Mouse (Mus musculus): ENCODE measurements around the gene Atp9a. TPM values are rescaled to one million over a fixed set of nuclear protein-coding genes. Genes with fewer than 3 reads are reported as not detected.

Gene Atp9a
- polyA plus RNA-seq, 1 experiment = 198 TPM

- no peak for DNase-seq (ENCODE audit: low read depth)
Measured at GRCm38 (mm10) chr2:168600750-168601490, 141.3 kb downstream of the Atp9a start.

- no peak for DNase-seq (ENCODE audit: low read depth)
Measured at GRCm38 (mm10) chr2:168595693-168596092, 146.5 kb downstream of the Atp9a start.

- no peak for DNase-seq (ENCODE audit: low read depth)
Measured at GRCm38 (mm10) chr2:168593676-168594075, 148.5 kb downstream of the Atp9a start.

GRCm38 (mm10) chr2:168593004-168593403, 149.2 kb downstream of the Atp9a start:
- no peak for DNase-seq (ENCODE audit: low read depth)

GRCm38 (mm10) chr2:168591076-168591475, 151.1 kb downstream of the Atp9a start:
- no peak for DNase-seq (ENCODE audit: low read depth)

- DNase-seq (ENCODE audit: low read depth) = no peak
Measured at GRCm38 (mm10) chr2:168590556-168590955, 151.7 kb downstream of the Atp9a start.

GRCm38 (mm10) chr2:168590168-168590551, 152.0 kb downstream of the Atp9a start:
- DNase-seq (ENCODE audit: low read depth) = no peak

- no peak for DNase-seq (ENCODE audit: low read depth)
Measured at GRCm38 (mm10) chr2:168589368-168590167, 152.6 kb downstream of the Atp9a start.

GRCm38 (mm10) chr2:168588591-168589367, 153.4 kb downstream of the Atp9a start:
- no peak for DNase-seq (ENCODE audit: low read depth)

- no peak for DNase-seq (ENCODE audit: low read depth)
Measured at GRCm38 (mm10) chr2:168587159-168587558, 155.1 kb downstream of the Atp9a start.

GRCm38 (mm10) chr2:168586512-168586911, 155.7 kb downstream of the Atp9a start:
- DNase-seq (ENCODE audit: low read depth) = no peak

GRCm38 (mm10) chr2:168584857-168585256, 157.4 kb downstream of the Atp9a start:
- DNase-seq (ENCODE audit: low read depth) = no peak

Other genes with a start within 250 kb of the Atp9a start
- gene Nfatc2, start 140.8 kb downstream of the Atp9a start, polyA plus RNA-seq (2012; rRNA removed) = 1.9 and 2.5 TPM in 2 replicates
- not detected in 2 replicates for gene Sall4, start 25.5 kb upstream of the Atp9a start, polyA plus RNA-seq (2012; rRNA removed)
- 18.7 and 20.7 TPM in 2 replicates for gene Zfp64, start 213.2 kb upstream of the Atp9a start, polyA plus RNA-seq (2012; rRNA removed)

All from gonadal fat pad, adult 2 months (tissue).